Mouse (Mus musculus): ENCODE results near the gene Coro2a. TPM values are rescaled to one million over a fixed set of nuclear protein-coding genes. Genes with fewer than 3 reads are reported as not detected.
A peak's percentile ranks its signal among the peaks of the same experiment; 100 is the strongest.

Gene Coro2a
- total RNA-seq, 4 experiments from 2014 or later: 15.7 to 19.5 (median 17.8) TPM

DNA sequence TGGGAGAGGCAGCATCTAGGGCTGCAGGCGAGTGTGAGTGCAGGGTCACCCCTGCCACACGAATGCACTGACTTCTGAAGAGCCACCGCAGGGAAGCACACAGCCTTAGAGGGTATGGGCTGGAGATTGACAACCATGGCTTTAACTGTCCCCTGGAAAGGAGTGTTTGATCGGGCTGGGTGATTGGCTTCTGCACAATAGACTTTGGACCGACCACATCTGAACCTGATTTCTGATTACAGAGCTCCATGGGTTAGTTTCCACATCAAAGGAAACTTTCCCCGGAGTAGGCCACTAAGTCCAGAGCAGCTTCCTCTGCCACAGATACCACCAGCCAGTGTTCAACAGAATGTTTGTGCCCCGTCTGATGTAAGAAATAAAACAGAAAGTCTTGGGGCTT, 72.3 kb downstream of the Coro2a start:
- DNase-seq (ENCODE audit: low spot score in 2 of 2): no peak

GRCm38 (mm10) chr4:46527558-46527926, 74.5 kb downstream of the Coro2a start:
- no peak for DNase-seq (ENCODE audit: low spot score in 2 of 2)

GRCm38 (mm10) chr4:46526798-46527557, 75.0 kb downstream of the Coro2a start:
- no peak for DNase-seq (ENCODE audit: low spot score in 2 of 2)

GRCm38 (mm10) chr4:46526226-46526625, 75.8 kb downstream of the Coro2a start:
- no peak for DNase-seq (ENCODE audit: low spot score in 2 of 2)

DNA sequence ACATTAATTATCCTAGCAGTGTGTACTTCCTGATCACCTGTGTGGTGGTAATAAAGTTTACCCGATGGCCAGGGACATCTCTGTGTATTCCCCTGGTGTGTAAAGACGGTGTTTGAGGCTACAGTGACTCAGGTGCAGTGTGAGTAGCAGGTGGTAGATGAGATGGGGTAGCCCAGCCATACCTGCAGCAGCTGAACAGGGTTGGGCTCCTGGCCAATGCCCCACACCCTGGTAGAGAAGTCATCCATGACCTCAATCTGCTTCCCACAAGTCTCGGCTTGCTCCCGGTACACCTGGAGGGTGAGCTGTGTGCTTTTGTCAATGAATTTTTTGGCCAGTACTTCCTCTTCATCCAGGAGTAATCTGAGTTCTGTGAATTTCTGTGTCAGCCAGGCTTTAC, 78.7 kb downstream of the Coro2a start:
- no peak for DNase-seq (ENCODE audit: low spot score in 2 of 2)

DNA sequence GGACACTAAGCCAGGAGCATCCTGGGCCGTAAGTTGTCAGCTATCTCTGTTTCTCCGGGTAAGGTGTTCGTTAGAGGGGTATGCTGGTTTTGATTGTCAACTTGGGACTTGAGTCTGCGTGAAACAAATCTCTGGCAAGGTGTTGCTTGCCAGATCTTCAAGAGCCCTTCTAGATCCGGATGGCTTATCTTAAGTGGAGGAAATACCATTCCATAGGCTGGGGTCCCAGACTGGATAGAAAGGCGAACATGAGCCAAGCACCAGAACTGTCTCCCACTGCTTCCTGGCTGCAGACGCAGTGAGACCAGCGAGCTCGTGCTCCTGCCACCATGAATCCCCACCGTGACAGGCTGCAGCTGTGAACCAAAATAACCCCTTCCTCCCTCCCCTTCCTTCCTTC, 80.5 kb downstream of the Coro2a start:
- DNase-seq (ENCODE audit: low spot score in 2 of 2): no peak

- no peak for DNase-seq (ENCODE audit: low spot score in 2 of 2)
Observed at GRCm38 (mm10) chr4:46520491-46520890, 81.5 kb downstream of the Coro2a start.

- DNase-seq (ENCODE audit: low spot score in 2 of 2): peak in 1 of 2 experiments; percentile 67
Observed at GRCm38 (mm10) chr4:46507736-46508460, 94.1 kb downstream of the Coro2a start.

DNA sequence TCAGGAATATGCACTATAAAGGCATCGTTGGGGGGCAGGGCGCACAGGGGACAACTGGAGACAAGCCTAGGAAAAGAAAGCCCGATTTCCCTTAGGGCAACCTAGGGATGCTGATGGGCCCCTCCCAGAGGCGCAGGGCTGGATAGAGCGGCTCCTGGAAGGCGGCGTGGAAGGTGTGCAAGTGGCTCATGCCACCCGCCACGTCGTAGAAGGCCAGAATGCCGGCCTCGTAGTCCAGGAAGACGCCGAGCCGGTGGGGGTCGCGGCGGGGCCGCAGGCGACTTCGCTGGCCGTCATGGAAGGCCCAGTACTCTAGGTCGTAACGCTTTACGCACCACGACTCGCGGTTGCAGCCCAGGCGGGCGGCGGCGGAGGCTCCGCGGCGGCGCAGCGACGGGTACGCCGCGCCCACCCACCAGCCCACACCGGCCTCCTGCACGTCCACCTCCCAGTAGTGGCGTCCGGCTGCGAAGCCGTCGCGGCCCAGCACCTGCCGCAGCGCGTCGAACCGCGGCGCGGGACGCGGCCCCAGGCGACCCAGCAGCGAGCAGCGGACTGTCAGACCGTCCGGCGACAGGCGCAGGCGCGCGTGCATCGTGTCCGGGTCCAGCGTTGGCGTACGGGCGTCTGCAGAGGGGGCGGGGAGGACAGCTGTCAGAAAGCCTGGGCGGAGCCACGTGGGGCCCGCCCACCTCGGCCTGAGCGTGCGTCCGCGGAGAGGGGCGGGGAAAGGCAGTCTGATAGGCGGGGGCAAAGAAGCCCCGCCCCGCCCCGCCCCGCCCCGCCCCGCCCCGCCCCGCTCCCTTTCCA, 95.0 kb downstream of the Coro2a start:
- DNase-seq (ENCODE audit: low spot score in 2 of 2): peak; percentile 92 to 94

DNA sequence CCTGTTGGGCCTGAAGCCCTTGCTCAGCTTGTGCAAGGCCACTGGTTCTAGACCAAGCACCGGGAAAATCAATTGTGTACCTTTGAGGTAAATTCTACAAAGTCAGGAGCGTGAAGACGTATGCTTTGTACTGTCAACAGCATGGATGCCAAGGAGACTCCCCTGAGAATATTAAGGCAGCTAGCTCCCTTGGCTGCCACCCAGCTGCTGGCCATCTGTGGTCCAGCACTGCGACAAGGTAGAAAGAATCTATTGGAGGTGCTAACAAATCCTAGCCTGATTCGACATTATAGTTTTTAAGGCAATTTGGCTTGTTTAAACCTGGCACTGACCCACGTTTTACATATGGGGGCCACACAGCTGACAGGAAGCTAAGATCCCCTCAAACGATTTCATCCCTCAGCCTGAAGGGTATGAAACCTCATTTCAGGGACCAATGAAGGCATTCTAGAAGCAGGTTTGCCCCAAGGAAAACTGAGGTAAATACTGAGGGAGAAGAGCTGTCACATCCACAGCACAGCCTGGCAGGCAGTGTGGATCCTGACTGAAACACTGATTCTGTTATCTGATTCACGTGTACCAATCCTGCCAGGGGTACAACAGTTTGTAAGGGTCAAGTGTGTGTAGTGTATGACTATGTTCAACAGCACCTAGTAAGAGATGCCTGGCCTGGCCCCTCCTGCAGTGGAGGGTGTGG, 96.5 kb downstream of the Coro2a start:
- no peak for DNase-seq (ENCODE audit: low spot score in 2 of 2)

DNA sequence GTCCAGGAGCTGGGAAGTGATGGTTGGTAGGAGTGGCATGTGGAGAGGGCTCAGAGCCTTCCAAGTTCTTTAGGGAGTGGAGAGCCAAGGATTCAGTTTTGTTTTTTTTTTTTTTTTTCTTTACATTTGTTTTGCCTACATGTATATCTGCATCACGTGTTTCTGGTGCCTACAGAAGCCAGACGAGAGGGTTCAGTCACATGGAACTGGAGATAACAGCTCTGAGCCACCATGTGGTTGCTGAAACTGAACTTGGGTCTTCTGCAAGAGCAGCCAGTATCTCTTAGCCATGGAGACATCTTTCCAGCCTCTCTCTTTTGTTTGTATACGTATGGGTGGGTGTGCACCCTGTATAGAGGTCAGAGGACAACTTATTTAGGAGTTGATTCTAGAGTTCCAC, 98.1 kb downstream of the Coro2a start:
- DNase-seq (ENCODE audit: low spot score in 2 of 2): no peak

DNA sequence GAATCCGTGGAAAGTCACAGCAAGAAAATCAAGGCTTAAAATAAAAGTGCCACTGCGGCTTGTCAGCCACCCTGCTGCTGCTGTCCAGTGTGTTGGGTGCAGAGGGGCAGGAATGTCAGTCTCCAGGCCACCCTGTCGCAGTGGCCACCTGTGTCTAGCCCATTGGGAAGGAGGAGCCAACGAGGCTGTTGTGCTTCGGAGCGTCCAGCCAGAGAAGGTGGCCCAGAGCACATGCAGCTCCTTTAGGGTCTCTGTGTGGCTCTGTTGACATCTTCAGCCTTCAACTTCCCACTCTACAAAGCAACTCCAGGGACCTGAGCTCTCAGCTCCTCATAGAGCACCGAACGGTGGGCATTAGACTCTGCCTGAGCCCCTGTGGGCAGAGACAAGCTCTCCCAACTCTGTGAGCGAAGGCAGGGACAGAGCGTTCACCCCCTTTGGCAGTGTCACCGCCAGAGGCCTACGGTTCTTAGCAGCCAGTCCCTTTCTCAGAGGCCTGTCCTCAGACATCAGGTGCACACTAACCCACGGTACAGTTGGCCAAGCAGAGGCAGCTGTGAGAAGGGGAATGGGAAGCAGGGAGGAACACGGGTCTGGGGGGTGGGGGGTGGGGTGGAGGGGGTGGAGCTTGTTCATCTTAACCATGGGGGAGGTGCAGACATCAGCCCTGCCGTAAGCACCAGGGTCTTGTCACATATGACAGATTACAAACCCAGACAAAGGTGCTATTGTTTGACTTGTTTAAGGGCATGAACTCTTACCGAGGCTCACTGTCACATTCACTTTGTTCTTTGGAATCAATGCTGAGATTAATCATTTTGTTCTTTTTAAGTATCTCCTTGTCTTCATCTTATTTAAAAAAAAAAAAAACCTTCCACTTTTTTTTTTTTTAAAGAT, 99.1 kb downstream of the Coro2a start:
- DNase-seq (ENCODE audit: low spot score in 2 of 2): no peak

- peak in 1 of 2 experiments; percentile 33 for DNase-seq (ENCODE audit: low spot score in 2 of 2)
Observed at GRCm38 (mm10) chr4:46498976-46499375, 103.0 kb downstream of the Coro2a start.

- DNase-seq (ENCODE audit: low spot score in 2 of 2): no peak
Observed at GRCm38 (mm10) chr4:46498511-46498910, 103.5 kb downstream of the Coro2a start.

DNA sequence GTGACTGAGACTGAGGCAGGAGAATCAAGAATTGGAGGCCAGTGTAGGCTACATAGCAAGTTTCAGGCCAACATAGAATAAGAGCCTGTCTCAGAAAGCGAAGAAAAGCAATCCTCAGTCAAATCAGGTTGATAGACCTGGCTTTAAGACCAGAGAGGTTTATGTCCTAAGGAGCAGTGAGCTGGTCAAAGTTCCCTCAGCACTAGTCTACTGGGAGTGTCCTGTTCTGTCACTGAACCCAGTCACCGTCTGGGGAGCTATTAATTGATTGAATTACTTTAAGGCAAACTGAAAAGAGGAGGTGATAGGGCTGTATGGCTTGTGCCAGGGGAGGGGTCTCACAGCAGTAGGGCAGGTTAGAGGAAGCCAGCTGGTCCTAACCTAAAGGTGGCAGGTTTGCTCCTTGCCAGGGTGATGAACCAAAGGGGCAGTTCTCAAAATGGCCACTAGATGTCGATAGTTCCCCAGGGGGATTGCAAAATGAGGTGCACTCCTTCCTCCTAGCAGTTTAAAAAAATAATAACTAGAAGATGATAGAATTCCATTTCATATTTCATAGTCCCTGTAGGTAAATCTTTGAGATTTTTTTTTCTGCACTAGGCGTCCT, 104.6 kb downstream of the Coro2a start:
- DNase-seq (ENCODE audit: low spot score in 2 of 2): peak in 1 of 2 experiments; percentile 54

- no peak for DNase-seq (ENCODE audit: low spot score in 2 of 2)
Observed at GRCm38 (mm10) chr4:46495543-46495942, 106.5 kb downstream of the Coro2a start.

DNA sequence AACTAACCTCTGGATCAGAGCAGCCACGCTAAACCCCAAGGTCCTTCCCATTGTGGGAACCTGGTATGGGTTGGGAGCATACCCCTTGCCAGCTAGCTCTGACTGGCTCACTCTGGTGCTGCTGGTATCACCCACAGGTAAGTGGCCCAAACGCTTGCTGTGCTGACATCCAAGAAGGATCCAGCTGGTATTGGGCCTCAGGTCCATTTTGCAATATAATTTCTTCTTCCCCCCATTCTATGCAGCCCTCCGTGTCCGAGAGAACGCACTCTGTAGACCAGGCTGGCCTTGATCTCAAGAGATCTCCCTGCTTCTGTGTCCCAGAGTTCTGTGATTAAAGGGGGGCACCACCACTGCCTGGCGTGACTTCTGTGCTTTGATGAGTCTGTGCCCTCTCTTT, 108.9 kb downstream of the Coro2a start:
- no peak for DNase-seq (ENCODE audit: low spot score in 2 of 2)

DNA sequence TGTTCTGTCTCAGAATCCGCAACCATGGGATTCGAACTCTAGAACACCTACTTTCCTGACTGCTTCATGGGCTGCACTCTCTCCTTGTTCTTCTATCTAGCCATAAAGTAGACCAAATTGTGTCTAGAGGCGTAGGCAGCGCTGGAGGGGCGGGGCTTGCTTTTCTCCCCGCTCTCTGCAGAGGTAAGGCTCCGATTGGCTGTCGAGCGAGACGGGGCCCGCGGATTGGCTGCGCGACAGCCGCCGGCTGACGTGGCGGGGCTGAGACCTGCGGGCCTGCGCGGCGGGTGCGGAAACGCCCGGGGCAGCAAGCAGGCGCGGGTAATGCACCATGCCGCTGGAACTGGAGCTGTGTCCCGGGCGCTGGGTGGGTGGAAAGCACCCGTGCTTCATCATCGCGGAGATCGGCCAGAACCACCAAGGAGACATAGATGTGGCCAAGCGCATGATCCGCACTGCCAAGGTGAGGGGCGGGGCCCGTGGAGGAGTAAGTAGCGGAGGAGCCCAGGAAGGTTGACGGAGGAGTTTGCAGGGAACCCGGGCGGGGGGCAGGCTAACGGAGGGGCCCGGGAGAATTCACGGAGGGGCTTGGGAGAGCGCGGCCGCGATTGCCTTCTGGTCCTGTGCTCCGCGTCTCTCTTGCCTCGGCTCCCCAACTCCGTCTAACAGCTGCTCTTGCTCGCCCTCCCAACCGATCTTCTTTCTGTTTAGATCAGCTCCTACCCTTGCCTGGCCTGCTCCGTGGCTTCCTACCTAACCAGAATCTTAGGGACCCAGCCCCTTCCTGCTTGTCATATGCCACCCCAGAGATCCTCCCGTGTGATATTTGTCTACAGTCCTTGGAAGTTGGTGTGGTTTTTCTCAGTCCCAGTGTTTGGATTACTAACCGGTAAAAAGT, 112.7 kb downstream of the Coro2a start, which contains the start of gene Nans:
TSS of gene Nans (plus strand) at position 221 of the 898 bp plus-strand sequence.
- DNase-seq (ENCODE audit: low spot score in 2 of 2): peak; percentile 88 to 89

DNA sequence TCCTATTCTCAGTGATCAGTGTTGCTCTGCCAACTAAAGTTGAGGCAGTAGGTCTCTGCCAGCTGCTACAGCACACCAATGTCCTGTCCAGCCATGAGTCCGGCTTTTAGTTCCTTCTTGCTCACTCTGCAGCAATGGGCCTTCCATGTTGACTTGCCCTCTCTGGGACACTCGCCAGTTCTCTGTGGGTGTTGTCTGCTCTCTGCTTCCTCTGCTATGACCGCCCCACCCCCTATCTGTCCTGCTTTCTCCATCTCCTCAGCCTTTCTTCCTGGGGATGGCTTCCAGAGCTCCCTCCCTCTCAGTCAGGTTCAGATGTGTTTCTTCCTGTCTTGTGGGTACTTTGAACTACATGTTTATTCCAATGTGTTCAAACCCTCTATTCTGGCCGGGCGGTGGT, 114.7 kb downstream of the Coro2a start:
- peak in 1 of 2 experiments; percentile 19 for DNase-seq (ENCODE audit: low spot score in 2 of 2)

All from layer of hippocampus, adult 8-10 months (tissue).